Comparison of ENCODE assay signal across 8 mouse cellular contexts in genomic region chr6:128844131-128844530, GRCm38 (mm10). TPM values are rescaled to one million over a fixed set of nuclear protein-coding genes. Genes with fewer than 3 reads are reported as not detected.
DNase-seq lines count a peak whose midpoint lies in the region; ATAC-seq lines count a peak whose summit lies in the region.

No protein-coding gene starts in this region.

- WGBS in lung, embryonic 15.5 days, result 15% methylated on average over 8 of the region's 8 CpGs
- WGBS in forebrain, embryonic 15.5 days, result 28% methylated on average over 8 of the region's 8 CpGs
- WGBS in liver, embryonic 16.5 days (ENCODE audit: insufficient replicate concordance), result 35% methylated on average over 8 of the region's 8 CpGs

- H3K36me3 ChIP-seq in lung, embryonic 15.5 days, result no peaks in the 10 kb centered on the region
- H3K36me3 ChIP-seq in forebrain, embryonic 15.5 days, result no peaks in the 10 kb centered on the region
- no peaks in the 10 kb centered on the region for H3K36me3 ChIP-seq in liver, embryonic 16.5 days (ENCODE audit: control insufficient read depth, insufficient read depth)

- H3K27me3 ChIP-seq in lung, embryonic 15.5 days, result no peaks in the 10 kb centered on the region
- H3K27me3 ChIP-seq in forebrain, embryonic 15.5 days, result no peaks in the 10 kb centered on the region
- H3K27me3 ChIP-seq in liver, embryonic 16.5 days (ENCODE audit: control insufficient read depth, insufficient read depth, low read depth, low read length), result no peaks in the 10 kb centered on the region

- H3K4me2 ChIP-seq in lung, embryonic 15.5 days, result peak overlapping the region; percentile 81
- H3K4me2 ChIP-seq in forebrain, embryonic 15.5 days (replicated peaks), result peak overlapping the region; percentile 60
- H3K4me2 ChIP-seq in liver, embryonic 16.5 days (ENCODE audit: low read depth, low read length), result peak overlapping the region; percentile 90

- no peaks in the 10 kb centered on the region for H3K9me3 ChIP-seq in lung, embryonic 15.5 days
- no peaks in the 10 kb centered on the region for H3K9me3 ChIP-seq in forebrain, embryonic 15.5 days
- no peaks in the 10 kb centered on the region for H3K9me3 ChIP-seq in liver, embryonic 16.5 days (replicated peaks; ENCODE audit: control insufficient read depth, low read length)

- peak overlapping the region; percentile 78 for H3K4me3 ChIP-seq in lung, embryonic 15.5 days
- H3K4me3 ChIP-seq in forebrain, embryonic 15.5 days, result peak overlapping the region; percentile 99
- no peak overlapping the region; the same call in 1 of the 2 replicates for H3K4me3 ChIP-seq in liver, embryonic 16.5 days (ENCODE audit: low read depth, low read length)

- no peak for ATAC-seq in CD4-positive, CD25-positive, alpha-beta regulatory T cell, adult 4 months
- no peak for ATAC-seq in lung, embryonic 15.5 days (ENCODE audit: borderline replicate concordance, extremely low read depth, low FRiP score, low TSS enrichment)
- no peak for ATAC-seq in forebrain, embryonic 15.5 days (replicated peaks)
- no peak for ATAC-seq in liver, embryonic 16.5 days (ENCODE audit: low read depth)
- ATAC-seq in erythroid progenitor cell, adult 5-6 weeks (replicated peaks; ENCODE audit: low FRiP score, poor library complexity, severe bottlenecking), result no peak

- H3K4me1 ChIP-seq in lung, embryonic 15.5 days, result peaks cover 25% of the 10 kb centered on the region
- peaks cover 26% of the 10 kb centered on the region for H3K4me1 ChIP-seq in forebrain, embryonic 15.5 days
- H3K4me1 ChIP-seq in liver, embryonic 16.5 days (ENCODE audit: control insufficient read depth, low read depth, low read length), result peaks cover 23% of the 10 kb centered on the region

- H3K9ac ChIP-seq in lung, embryonic 15.5 days, result peak overlapping the region; percentile 77; the same call in 1 of the 2 replicates
- peak overlapping the region; percentile 60; the same call in 1 of the 2 replicates for H3K9ac ChIP-seq in forebrain, embryonic 15.5 days (replicated peaks)
- no peak overlapping the region for H3K9ac ChIP-seq in liver, embryonic 16.5 days (ENCODE audit: low read depth, low read length)

- peak overlapping the region; percentile 99 for H3K27ac ChIP-seq in lung, embryonic 15.5 days
- H3K27ac ChIP-seq in forebrain, embryonic 15.5 days (replicated peaks), result peak overlapping the region; percentile 38; the same call in 1 of the 2 replicates
- no peak overlapping the region for H3K27ac ChIP-seq in liver, embryonic 16.5 days (ENCODE audit: low read length)

- peak; percentile 47 for DNase-seq in CD4-positive, CD25-positive, alpha-beta regulatory T cell, adult 2 months (ENCODE audit: low read depth, low spot score)
- no peak for DNase-seq in lung, postnatal 25 days (ENCODE audit: low spot score)
- no peak for DNase-seq in kidney, postnatal 14 days

RNA-seq across cellular contexts. Expression of gene Klrb1b, which starts 18.0 kb away (rescaled TPM):
- polyA plus RNA-seq in CD4-positive, CD25-positive, alpha-beta regulatory T cell, adult 4 months (2017; shearing (Covaris generic)), result not detected
- 0.16 and 0.18 TPM in 2 replicates for polyA plus RNA-seq in lung, embryonic 15.5 days (2015; fragmentation: Nextera tagmentation; extraction: Ambion mirVana)
- polyA plus RNA-seq in forebrain, embryonic 15.5 days (2015; fragmentation: Nextera tagmentation; extraction: Ambion mirVana), result not detected in 2 replicates
- polyA plus RNA-seq in liver, embryonic 16.5 days (2015; fragmentation: Nextera tagmentation; extraction: Ambion mirVana), result 0.23 and 0.46 TPM in 2 replicates
- total RNA-seq in erythroid progenitor cell, adult 5-6 weeks (2015; ENCODE audit: low replicate concordance), result 2.9 TPM in 1 of 2 replicates, not detected in the other
- total RNA-seq in erythroid progenitor cell, adult 5-6 weeks (2017; ENCODE audit: low replicate concordance), result not detected in 2 replicates

RNA-seq across cellular contexts. Expression of gene Gm44511, which starts 18.0 kb away (rescaled TPM):
- not detected for polyA plus RNA-seq in CD4-positive, CD25-positive, alpha-beta regulatory T cell, adult 4 months (2017; shearing (Covaris generic))
- not detected in 2 replicates for polyA plus RNA-seq in lung, embryonic 15.5 days (2015; fragmentation: Nextera tagmentation; extraction: Ambion mirVana)
- polyA plus RNA-seq in forebrain, embryonic 15.5 days (2015; fragmentation: Nextera tagmentation; extraction: Ambion mirVana), result not detected in 2 replicates
- polyA plus RNA-seq in liver, embryonic 16.5 days (2015; fragmentation: Nextera tagmentation; extraction: Ambion mirVana), result 0.20 TPM in 1 of 2 replicates, not detected in the other
- total RNA-seq in erythroid progenitor cell, adult 5-6 weeks (2015; ENCODE audit: low replicate concordance), result not detected in 2 replicates
- not detected in 2 replicates for total RNA-seq in erythroid progenitor cell, adult 5-6 weeks (2017; ENCODE audit: low replicate concordance)

RNA-seq across cellular contexts. Expression of gene Clec2i, which starts 43.3 kb away (rescaled TPM):
- 100 to 1,000 TPM in 1 of 2 experiments, 10 to 100 TPM in 1; 98.3 to 104 TPM for polyA plus RNA-seq in CD4-positive, CD25-positive, alpha-beta regulatory T cell, adult 4 months (2017; shearing (Covaris generic))
- polyA plus RNA-seq in lung, embryonic 15.5 days (2015; fragmentation: Nextera tagmentation; extraction: Ambion mirVana), result 0.24 and 0.32 TPM in 2 replicates
- polyA plus RNA-seq in forebrain, embryonic 15.5 days (2015; fragmentation: Nextera tagmentation; extraction: Ambion mirVana), result not detected in 2 replicates
- polyA plus RNA-seq in liver, embryonic 16.5 days (2015; fragmentation: Nextera tagmentation; extraction: Ambion mirVana), result 0.21 and 0.30 TPM in 2 replicates
- total RNA-seq in erythroid progenitor cell, adult 5-6 weeks (2015; ENCODE audit: low replicate concordance), result 3.2 and 4.6 TPM in 2 replicates
- total RNA-seq in erythroid progenitor cell, adult 5-6 weeks (2017; ENCODE audit: low replicate concordance), result 7.7 and 13.5 TPM in 2 replicates

RNA-seq across cellular contexts. Expression of gene BC035044, which starts 46.8 kb away (rescaled TPM):
- 1 to 10 TPM; 2.1 to 3.6 TPM for polyA plus RNA-seq in CD4-positive, CD25-positive, alpha-beta regulatory T cell, adult 4 months (2017; shearing (Covaris generic))
- 0.83 and 1.4 TPM in 2 replicates for polyA plus RNA-seq in lung, embryonic 15.5 days (2015; fragmentation: Nextera tagmentation; extraction: Ambion mirVana)
- polyA plus RNA-seq in forebrain, embryonic 15.5 days (2015; fragmentation: Nextera tagmentation; extraction: Ambion mirVana), result 0.46 and 0.60 TPM in 2 replicates
- 6.3 and 6.6 TPM in 2 replicates for polyA plus RNA-seq in liver, embryonic 16.5 days (2015; fragmentation: Nextera tagmentation; extraction: Ambion mirVana)
- 10.1 and 21.4 TPM in 2 replicates for total RNA-seq in erythroid progenitor cell, adult 5-6 weeks (2015; ENCODE audit: low replicate concordance)
- 19.9 and 20.8 TPM in 2 replicates for total RNA-seq in erythroid progenitor cell, adult 5-6 weeks (2017; ENCODE audit: low replicate concordance)

RNA-seq across cellular contexts. Expression of gene Klrb1c, which starts 55.1 kb away (rescaled TPM):
- polyA plus RNA-seq in CD4-positive, CD25-positive, alpha-beta regulatory T cell, adult 4 months (2017; shearing (Covaris generic)), result 1 to 10 TPM; 2.5 to 3.5 TPM
- polyA plus RNA-seq in lung, embryonic 15.5 days (2015; fragmentation: Nextera tagmentation; extraction: Ambion mirVana), result 0.15 and 0.16 TPM in 2 replicates
- polyA plus RNA-seq in forebrain, embryonic 15.5 days (2015; fragmentation: Nextera tagmentation; extraction: Ambion mirVana), result not detected in 2 replicates
- polyA plus RNA-seq in liver, embryonic 16.5 days (2015; fragmentation: Nextera tagmentation; extraction: Ambion mirVana), result 0.61 and 0.78 TPM in 2 replicates
- 10.5 TPM in 1 of 2 replicates, not detected in the other for total RNA-seq in erythroid progenitor cell, adult 5-6 weeks (2015; ENCODE audit: low replicate concordance)
- 1.3 and 1.5 TPM in 2 replicates for total RNA-seq in erythroid progenitor cell, adult 5-6 weeks (2017; ENCODE audit: low replicate concordance)

Comparison
In these comparisons a context has a peak if more than half of its experiments do, and no peak if none do; other contexts are left out.
1. RNA of gene Clec2i, which starts 43.3 kb away (polyA plus RNA-seq): 98.3 to 104 TPM in CD4-positive, CD25-positive, alpha-beta regulatory T cell, adult 4 months; 0.24 to 0.32 TPM in lung, embryonic 15.5 days, 0.21 to 0.30 TPM in liver, embryonic 16.5 days and not detected in forebrain, embryonic 15.5 days; every median in the first group is over 10 times any median in the second.
2. Peak in every context shown above with its lines, with median percentiles within 50 percentile points of each other: H3K4me2 ChIP-seq.